Mouse (Mus musculus): ENCODE data around the gene Clec16a.
A peak's percentile ranks its signal among the peaks of the same experiment; 100 is the strongest.

Gene Clec16a

DNA sequence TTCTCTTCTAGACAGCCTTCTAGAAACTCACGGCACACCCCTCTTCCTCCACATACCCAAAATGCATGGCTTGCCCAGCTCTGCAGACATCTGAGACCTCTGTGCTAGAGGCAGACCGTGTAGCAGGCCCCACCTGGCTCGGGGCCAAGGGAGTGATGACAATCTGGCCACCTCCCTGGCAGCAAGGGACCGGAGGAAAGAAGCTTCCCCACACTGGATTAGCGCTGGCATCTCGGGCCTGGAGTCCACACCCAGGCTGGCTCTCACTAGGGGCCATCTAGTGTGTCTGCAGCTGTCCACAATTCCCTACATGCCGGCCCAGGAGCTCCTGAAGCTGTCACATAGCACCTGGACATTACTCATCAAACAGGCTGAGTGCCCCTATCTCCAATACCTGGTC lies 10.6 kb upstream of the Clec16a start:
- DNase-seq (ENCODE audit: extremely low read depth, low read depth, low spot score), result no peak

DNA sequence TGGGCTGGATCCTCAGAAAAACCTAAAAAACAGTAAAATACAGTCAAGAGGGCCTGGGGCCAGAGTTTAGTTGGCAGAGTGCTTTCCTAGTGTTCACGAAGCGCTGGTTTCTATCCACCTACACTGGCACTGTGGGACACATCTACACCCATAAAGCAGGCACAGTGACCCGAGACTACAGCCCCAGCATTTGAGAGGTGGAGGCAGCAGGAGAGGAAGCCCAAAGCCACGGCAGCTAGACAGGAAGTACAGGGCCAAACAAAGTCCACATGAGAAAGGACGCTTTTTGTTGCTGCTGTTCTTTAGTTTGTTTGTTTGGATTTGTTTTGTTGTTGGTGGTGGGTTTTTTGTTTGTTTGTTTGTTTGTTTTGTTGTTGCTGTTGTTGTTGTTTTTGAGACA lies 8.8 kb upstream of the Clec16a start:
- DNase-seq (ENCODE audit: extremely low read depth, low read depth, low spot score), result no peak

DNA sequence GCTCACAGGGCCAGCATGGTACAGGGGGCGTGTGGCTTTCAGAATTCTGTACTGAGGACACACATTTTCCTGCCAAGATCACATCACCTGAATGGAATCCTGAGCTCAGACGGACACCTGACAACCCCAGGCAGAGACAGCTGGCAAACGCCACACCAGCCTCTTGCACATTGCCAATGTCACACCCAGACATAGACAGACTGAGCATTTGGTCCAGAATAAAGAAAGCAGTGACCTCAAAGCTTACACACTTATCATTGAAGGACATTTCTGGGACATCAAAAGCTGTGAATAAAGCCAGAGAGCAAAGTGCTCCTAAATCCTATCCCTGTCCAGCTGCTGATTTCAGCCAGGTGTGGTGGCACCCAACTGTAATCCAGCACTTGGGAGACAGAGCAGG lies 8.2 kb upstream of the Clec16a start:
- no peak for DNase-seq (ENCODE audit: extremely low read depth, low read depth, low spot score)

DNA sequence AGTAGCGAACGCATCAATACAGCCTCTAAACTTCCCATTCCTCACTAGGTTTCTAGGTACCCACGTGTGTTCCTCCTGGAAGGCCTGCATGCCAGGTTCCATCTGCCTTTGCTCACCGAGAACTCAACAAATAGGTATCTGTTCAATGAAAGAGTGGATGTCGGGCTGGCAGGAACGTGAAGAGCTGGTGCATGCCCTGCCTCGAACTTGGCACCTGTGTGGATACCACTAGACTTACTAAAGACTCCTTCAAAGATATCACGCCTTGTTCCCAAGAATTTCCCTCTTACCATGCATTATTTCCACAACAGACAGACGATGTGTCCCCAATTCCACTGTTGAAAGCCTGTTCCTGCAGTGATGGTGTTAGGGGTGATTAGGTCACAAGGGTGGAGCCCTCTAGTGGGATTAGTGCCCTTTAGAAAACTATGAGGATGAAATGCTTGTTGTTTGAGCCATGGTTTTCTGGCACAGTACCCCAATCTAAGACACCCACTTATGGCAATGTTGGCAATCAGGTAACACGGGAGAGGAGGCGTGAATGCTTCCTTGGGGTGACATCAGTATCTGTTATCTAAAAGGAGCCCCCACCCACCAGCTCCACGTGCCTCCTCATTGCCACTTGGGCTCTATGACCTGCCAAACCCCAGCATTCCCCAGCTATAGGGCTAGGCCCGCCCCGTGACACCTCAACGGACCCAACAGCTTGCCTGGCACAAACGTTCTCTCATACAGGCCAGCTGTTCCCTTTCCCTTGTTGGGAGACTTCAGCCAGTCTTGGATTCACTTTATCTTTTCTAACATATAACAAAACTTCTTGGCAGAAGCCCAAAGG lies 4.2 kb upstream of the Clec16a start:
- no peak for DNase-seq (ENCODE audit: extremely low read depth, low read depth, low spot score)

DNA sequence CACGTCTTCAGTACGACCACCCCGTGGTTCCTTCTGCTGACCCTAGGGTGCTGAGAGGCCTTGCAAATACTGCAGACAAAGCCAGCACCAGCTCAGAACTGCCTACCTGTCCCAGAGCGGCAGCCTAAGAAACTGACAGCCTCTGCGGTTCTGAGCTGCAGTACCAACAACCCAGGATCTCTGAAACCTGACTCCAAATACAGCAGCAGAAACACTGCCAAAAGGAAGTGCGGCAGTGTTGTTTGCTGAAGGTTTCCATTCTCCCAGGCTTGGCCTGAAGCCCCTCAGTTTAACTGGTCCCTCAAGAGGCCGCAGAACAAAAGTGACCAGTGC lies 3.6 kb upstream of the Clec16a start:
- no peak for DNase-seq (ENCODE audit: extremely low read depth, low read depth, low spot score)

DNA sequence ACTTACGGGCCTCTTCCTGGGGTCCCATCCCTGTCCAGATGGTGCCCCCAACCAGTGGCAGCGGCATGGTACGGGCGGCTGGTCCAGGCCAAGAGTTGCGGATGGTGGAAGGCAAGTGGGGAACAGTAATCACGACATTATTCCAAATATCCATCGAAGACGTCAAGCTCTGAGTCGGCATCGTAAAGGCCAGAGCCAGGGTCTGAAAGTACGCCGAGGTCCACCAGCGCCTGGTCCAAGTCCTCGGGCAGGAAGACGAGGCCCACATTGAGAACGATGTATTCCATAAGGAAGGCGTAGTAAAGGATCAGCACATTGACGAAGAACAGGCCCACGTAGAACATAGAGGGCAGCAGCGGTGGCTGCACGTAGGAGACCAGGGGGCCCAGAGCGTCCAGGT lies 2.9 kb upstream of the Clec16a start:
- no peak for DNase-seq (ENCODE audit: extremely low read depth, low read depth, low spot score)

DNA sequence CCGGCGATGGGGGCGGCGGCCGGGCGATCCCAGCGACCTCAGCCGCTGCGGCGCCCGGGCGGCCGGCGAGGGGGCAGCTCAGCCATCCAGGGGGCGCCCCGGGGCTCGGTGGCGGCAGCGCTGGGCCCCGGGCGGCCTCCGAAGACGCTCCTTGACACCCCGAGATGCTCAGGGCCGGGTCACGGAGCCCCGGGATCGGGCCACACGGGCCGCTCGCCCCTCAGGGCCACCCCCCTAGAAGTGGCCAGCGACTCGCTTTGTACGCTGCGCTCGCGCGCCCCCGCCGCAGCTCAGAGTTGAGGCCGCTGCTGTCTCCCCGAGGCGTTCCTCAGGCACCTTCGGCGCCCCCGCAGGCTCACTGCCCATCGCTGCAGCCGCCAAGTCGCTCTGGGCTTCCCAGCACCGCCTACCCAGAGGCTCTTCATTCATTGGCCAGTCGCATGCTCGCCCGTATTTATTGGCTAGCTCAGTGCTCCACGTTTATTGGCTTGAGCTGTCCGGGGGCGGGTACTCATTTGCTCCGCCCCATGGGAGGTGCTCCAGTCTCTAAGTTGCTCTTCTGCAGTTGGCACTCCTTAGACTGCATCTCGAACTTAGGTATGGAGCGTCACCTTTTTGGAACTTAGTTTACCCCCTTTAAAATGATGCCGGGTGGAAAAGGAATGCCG lies 2.3 kb upstream of the Clec16a start, which contains the start of gene Dexi:
Gene Dexi, minus strand, starts transcription at position 357 of the 668 bp plus-strand sequence.
- peak; percentile 86 for DNase-seq (ENCODE audit: extremely low read depth, low read depth, low spot score)

DNA sequence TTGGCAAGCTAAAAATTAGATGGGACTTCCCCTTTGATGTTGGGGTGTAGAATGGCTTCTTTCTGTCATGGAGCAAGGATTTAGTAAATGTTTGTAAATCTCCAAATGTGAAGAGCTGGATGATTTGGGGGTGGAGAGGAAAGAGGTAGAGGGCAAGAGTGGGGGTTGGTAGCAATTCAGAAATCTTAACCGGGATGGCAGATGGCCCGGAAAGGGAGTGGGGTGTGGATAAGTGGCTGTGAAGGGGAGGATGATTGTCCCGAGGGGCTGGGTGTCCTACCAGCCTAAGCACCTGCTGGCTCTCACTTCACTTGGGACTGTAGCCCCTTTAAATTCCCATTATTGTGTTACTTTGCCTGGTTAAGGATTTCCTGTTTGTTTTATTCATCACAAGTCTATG lies 1.7 kb downstream of the Clec16a start:
- DNase-seq (ENCODE audit: extremely low read depth, low read depth, low spot score), result no peak

DNA sequence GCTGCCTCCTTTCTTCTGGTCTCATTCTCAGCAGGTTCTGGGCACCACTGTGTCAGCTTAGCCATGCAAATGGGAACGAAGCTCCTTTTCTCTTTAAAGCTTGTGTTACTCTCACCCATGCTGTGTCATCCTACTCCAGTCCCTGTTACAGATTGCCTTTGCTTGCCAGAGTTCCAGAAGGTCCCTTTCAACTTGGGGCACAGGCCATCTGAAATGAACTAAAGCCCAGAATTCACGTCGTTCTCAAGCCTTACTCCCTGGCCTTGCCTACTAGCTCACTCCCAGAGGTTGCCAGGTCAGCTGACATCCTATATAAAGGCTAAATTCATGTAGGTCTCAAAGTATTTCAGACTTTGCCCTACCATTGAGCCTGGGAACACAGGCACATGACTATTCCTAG lies 3.8 kb downstream of the Clec16a start:
- no peak for DNase-seq (ENCODE audit: extremely low read depth, low read depth, low spot score)

DNA sequence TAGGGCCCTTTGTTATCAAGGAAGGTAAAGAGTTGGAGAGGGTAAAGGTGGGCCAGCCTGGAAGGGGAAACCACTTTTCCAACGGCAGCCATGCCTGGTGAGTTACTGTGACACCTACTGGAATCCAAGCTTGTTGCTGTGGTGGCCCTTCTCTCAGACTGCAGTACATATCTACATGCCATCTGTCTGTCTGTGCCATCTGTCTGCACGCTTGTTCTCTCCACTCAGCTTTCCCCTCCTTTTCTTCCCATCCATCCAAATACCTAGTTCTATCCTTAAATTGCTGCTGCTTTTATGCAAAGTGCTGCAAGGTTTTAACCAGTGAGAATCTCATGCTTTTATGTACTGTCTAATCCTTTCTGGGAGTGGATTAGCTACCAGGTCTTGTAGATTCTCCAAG lies 4.5 kb downstream of the Clec16a start:
- DNase-seq (ENCODE audit: extremely low read depth, low read depth, low spot score), result no peak

DNA sequence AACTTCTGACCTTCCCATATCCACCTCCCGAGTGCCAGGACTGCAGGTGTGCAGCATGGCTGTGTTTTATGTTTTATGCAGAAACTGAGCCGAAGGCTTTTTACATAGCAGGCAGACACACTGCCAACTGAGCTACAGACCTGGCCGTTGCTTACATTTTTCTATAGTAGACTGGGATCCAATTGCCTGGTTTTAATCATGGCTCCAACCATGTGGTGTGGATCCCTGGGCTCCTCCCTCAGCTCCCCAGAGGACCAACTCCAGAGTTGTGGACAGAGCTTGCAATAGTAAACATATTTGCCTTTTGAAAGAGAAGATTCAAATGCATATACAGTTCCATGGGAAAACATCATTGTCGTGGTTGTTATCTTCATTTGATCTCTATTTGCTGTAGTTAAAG lies 6.5 kb downstream of the Clec16a start:
- no peak for DNase-seq (ENCODE audit: extremely low read depth, low read depth, low spot score)

DNA sequence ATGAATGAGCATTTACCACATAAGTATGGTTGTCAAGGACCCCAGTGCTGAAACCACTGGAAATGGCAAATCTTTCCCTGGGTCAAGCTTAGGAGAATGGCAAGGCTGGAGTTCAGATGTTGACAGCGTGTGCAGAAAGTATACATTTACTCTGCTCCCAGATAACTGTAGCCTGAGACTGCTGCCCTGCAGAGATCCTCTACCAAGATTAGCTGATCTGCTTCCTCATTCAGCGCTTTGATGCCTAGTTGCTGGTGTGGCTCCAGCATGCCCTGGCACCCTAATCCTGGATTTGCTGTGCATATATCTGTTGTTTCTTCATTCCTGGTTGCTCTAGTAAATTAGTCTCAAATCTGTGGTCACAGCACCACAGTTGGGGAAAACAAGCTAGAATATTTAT lies 8.7 kb downstream of the Clec16a start:
- no peak for DNase-seq (ENCODE audit: extremely low read depth, low read depth, low spot score)

DNA sequence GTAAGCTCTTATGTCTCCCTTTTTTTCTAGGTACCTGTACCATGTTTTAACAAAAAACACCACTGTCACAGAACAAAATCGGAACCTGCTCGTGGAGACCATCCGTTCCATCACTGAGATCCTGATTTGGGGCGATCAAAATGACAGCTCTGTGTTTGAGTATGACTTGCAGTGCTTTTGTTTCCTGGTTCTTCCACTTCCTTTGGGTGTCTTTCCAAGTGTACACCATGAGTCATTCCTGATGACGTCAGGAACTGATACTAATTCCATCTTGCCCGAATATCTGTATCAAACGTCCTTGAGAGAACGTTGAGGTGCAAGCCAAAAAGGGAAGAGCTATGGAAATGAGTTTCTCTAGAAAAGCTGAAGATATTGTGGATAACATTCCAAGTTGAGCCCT lies 14.9 kb downstream of the Clec16a start:
- no peak for DNase-seq (ENCODE audit: extremely low read depth, low read depth, low spot score)

DNA sequence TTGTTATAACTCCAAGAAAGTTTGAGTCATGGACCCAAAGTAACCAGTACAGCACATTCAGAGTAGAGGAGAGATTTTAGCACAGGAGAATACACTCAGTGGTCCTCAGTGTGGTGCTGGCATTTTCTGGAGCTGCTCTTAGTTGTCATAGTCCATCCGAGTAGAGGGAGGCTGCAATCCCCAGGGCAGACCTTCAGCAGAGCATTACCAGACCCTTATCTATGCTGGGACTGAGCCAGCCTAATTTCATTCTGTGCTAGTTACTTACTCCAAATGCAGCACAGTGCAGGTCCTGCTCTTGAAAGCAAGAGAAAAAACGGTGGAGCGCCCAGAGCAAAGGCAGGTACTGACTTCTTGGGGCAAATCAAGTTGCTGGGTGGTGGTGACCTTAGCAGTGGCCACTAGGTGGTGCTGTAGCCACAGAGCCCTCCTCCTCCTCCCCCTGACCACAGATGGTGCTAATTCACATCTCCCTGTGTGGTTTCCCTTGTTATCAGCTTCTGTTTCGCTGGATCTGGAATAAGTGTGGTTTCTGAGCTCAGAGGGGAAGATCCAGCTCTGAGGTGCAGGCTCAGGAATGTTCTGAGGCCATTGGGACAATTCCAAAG lies 20.2 kb downstream of the Clec16a start:
- DNase-seq (ENCODE audit: extremely low read depth, low read depth, low spot score), result no peak

DNA sequence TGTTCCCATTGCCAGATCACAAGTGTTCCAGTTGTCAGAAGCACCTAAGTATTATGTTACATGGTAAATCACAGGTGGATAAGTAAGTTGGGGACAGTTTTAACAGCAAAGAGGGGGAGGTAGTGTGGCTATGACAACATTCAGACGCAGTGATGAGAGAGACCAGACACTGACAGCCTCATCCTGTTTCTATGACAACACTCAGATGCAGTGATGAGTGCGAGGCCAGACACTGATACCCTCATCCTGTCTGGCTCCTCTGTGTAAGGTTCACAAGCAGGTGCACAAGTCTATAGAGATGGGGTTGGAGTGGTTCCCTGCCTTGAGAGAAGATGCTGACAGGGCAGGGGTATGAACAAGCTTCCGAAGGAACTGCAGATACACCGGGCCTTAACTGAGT lies 22.0 kb downstream of the Clec16a start:
- no peak for DNase-seq (ENCODE audit: extremely low read depth, low read depth, low spot score)

DNA sequence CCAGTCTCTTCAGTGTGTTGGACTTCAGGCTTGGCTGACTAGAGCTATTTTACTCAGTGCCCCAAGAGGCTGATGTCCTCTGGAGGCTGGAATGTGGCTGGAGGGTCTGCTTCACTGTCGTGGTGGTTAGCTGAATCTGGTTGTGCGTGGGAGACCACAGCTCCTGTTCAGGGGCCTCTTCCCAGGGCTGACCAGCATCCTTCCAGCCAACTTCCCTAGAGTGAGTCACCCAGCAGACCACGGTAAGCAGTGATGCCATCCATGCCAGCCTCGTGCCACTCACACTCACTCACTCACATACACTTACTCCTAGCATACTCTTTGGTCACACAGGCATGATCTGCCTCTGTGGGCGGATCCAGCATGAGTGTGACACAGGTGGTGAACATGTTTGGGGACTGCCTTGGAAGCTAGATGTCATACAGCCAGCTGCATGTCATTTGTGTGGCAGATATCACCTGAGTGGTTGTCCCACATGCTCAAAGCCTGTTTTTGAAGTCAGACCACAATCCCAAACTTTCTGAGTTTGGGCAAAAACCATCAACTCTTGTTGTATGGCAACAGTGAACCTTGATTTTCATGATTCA lies 24.8 kb downstream of the Clec16a start:
- DNase-seq (ENCODE audit: extremely low read depth, low read depth, low spot score), result no peak

DNA sequence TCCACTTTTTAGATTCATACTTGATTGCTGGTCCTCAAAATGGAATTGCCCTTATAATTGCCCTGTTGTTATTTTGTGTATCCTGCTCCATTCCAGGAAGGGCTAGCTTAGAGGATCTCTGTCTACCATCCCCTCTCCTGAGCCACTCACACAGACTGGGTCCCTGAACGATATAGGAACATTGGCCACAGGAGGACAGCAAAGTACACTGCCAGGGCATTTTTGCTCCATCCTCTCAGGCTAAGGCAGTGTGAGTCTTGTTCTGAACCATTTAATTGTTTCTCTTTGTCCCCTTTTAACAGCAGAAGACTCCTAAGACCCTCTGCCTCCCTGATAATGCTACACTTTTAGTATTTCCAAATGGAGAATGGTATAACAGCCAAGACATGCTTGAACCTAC lies 25.6 kb downstream of the Clec16a start:
- no peak for DNase-seq (ENCODE audit: extremely low read depth, low read depth, low spot score)

DNA sequence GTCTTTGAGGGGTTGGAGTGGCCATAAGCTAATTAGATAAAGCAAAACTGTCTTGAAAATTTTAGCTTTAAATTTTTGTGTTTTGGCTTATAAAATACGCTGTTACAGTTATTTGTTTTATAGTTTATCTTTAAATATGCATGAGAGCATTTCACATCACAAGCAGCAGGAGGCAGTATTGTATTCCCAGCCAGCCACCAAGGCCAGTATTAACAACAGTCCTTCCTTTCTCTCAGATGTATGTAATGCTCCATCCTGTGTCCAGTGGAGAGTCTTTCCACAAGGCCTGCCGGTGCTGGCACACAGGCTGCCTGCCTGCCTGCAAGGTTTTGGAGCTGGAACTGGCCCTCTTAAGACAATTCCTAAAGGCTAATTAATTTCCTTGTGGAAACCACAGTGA lies 26.7 kb downstream of the Clec16a start:
- DNase-seq (ENCODE audit: extremely low read depth, low read depth, low spot score), result no peak

DNA sequence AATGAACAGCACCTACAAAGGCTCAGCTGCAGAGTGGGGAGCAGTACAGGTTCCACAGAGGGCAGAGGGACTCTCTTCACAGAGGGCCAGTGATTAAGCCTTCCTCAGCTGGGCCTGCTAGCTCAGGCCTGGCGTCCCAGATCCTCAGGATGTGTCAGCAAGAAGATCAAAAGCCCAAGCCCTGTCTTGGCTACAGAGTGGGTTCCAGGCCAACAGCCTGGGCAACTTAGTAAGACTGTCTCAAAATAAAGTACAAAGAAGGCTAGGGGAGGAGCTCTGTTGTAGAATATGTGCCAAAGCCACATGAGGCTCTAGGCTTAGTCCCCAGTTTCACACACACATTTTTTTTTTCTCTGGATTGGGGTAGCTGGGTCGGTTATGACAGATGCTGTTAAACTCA lies 29.8 kb downstream of the Clec16a start:
- DNase-seq (ENCODE audit: extremely low read depth, low read depth, low spot score), result no peak

DNA sequence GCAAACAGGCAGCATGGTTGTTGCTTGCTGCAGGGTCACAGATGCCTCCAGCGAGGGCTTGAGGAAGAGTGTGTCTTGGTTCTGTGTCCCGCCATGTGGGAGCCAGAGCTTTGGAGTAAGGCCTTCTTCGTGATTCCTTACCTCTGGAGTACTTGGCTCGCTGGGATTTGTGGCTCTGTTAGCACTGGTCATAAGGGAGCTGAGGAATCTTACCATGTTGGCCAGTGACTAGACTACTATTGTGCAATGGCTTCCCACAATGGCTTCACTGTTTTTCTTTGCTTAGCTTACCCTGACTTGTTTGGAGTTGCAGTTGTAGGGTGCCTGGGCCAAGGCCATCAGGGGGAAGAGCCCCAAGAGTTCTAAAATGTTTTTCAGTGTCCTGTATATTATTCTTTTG lies 30.8 kb downstream of the Clec16a start:
- peak; percentile 82 for DNase-seq (ENCODE audit: extremely low read depth, low read depth, low spot score)

DNA sequence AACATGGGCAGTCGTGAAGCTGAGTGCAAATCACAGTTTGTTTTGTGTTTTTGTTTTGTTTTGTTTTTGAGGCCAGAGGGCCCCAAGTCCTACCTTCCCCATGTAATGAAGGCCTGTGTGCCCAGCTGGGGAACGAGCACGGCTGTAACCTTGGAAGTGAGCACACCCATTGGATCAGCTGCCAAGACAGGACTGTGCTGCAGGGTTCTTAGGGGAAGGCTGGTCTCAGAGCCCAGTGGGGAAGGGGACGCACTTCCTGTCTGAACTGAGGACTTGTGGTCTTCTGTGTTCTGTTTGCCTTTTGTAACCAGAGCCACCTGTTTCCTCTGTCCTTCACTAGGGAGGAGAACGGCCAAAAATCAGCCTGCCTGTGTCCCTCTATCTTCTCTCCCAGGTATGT lies 32.4 kb downstream of the Clec16a start:
- DNase-seq (ENCODE audit: extremely low read depth, low read depth, low spot score), result no peak

DNA sequence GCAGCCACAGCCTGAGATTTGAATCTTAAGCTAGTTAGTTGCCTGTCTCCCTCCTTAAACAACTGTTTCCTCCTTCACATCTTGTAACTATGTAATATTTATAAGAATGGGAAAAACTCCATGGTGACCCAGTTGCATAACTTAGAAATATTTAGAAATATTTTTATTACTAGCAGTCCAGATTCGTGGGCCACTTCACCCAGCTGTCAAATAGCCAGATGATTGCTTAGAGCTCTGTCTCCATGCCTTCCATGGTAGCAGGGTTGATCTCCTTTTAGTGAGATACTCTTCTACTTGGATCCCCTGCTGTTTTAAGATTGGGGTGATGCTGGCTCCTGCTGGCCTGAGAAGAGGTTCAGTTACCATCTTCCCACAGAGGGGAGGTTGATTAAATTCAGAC lies 33.2 kb downstream of the Clec16a start:
- no peak for DNase-seq (ENCODE audit: extremely low read depth, low read depth, low spot score)

Data from fat pad, adult 2 months (tissue).